Mouse (Mus musculus): ENCODE results near the gene Slc47a1. TPM values are rescaled to one million over a fixed set of nuclear protein-coding genes. Genes with fewer than 3 reads are reported as not detected.
"Not testable (repeated sequence)": the region's sequence is repeated elsewhere in the genome, so short reads cannot be mapped to it uniquely, and the experiment has no call there.

Slc47a1 gene
- polyA plus RNA-seq, 1 experiment from 2014 or later: not detected

- no peak for DNase-seq (ENCODE audit: low spot score)
- no peak for ATAC-seq
- Histone ChIP-seq H3K36me3 (ENCODE audit: control insufficient read depth, insufficient read depth, low read length) (no peaks in the 10 kb centered on the region), H3K9me3 (replicated peaks; ENCODE audit: control insufficient read depth, low read length) (no peaks in the 10 kb centered on the region), H3K4me2 (ENCODE audit: low read length) (no peak overlapping the region), H3K4me3 (ENCODE audit: low read depth, low read length) (no peak overlapping the region), H3K27ac (ENCODE audit: low read depth, low read length) (no peak overlapping the region), H3K4me1 (ENCODE audit: control insufficient read depth, insufficient read depth, low read length) (no peaks in the 10 kb centered on the region), H3K27me3 (replicated peaks; ENCODE audit: control insufficient read depth, insufficient read depth, low read length) (no peaks in the 10 kb centered on the region), H3K9ac (ENCODE audit: low read length) (no peak overlapping the region)
- WGBS: 66% methylated on average over 2 of the region's 2 CpGs
Measured at GRCm38 (mm10) chr11:61316864-61317263, 61.3 kb downstream of the Slc47a1 start.

- Histone ChIP-seq H3K36me3 (ENCODE audit: control insufficient read depth, insufficient read depth, low read length) (no peaks in the 10 kb centered on the region), H3K27ac (ENCODE audit: low read depth, low read length) (no peak overlapping the region), H3K4me1 (ENCODE audit: control insufficient read depth, insufficient read depth, low read length) (no peaks in the 10 kb centered on the region), H3K4me2 (ENCODE audit: low read length) (no peak overlapping the region), H3K9me3 (replicated peaks; ENCODE audit: control insufficient read depth, low read length) (no peaks in the 10 kb centered on the region; the same call in 1 of the 2 replicates), H3K27me3 (replicated peaks; ENCODE audit: control insufficient read depth, insufficient read depth, low read length) (no peaks in the 10 kb centered on the region), H3K9ac (ENCODE audit: low read length) (no peak overlapping the region), H3K4me3 (ENCODE audit: low read depth, low read length) (no peak overlapping the region)
- 80% methylated on average over 7 of the region's 7 CpGs for WGBS
- no peak for ATAC-seq
- DNase-seq (ENCODE audit: low spot score): no peak
Measured at GRCm38 (mm10) chr11:61310321-61310720, 67.8 kb downstream of the Slc47a1 start.

GRCm38 (mm10) chr11:61309831-61310230 lies 68.3 kb downstream of the Slc47a1 start:
- 72% methylated on average over 12 of the region's 12 CpGs for WGBS
- DNase-seq (ENCODE audit: low spot score) (no peak), ATAC-seq (no peak)
- no peaks in the 10 kb centered on the region; the same call in 1 of the 2 replicates for H3K9me3 ChIP-seq (replicated peaks; ENCODE audit: control insufficient read depth, low read length)
- no peak overlapping the region for H3K9ac ChIP-seq (ENCODE audit: low read length)
- no peaks in the 10 kb centered on the region for H3K4me1 ChIP-seq (ENCODE audit: control insufficient read depth, insufficient read depth, low read length)
- H3K4me3 ChIP-seq (ENCODE audit: low read depth, low read length): no peak overlapping the region
- H3K27ac ChIP-seq (ENCODE audit: low read depth, low read length): no peak overlapping the region
- H3K36me3 ChIP-seq (ENCODE audit: control insufficient read depth, insufficient read depth, low read length): no peaks in the 10 kb centered on the region
- no peaks in the 10 kb centered on the region for H3K27me3 ChIP-seq (replicated peaks; ENCODE audit: control insufficient read depth, insufficient read depth, low read length)
- no peak overlapping the region for H3K4me2 ChIP-seq (ENCODE audit: low read length)

- Histone ChIP-seq H3K4me3 (ENCODE audit: low read depth, low read length) (no peak overlapping the region), H3K9ac (ENCODE audit: low read length) (no peak overlapping the region), H3K4me2 (ENCODE audit: low read length) (no peak overlapping the region), H3K36me3 (ENCODE audit: control insufficient read depth, insufficient read depth, low read length) (no peaks in the 10 kb centered on the region), H3K27ac (ENCODE audit: low read depth, low read length) (no peak overlapping the region), H3K9me3 (replicated peaks; ENCODE audit: control insufficient read depth, low read length) (no peaks in the 10 kb centered on the region; the same call in 1 of the 2 replicates), H3K4me1 (ENCODE audit: control insufficient read depth, insufficient read depth, low read length) (no peaks in the 10 kb centered on the region), H3K27me3 (replicated peaks; ENCODE audit: control insufficient read depth, insufficient read depth, low read length) (no peaks in the 10 kb centered on the region)
- ATAC-seq: no peak
- WGBS: 27% methylated on average over 7 of the region's 7 CpGs
- no peak for DNase-seq (ENCODE audit: low spot score)
Measured at GRCm38 (mm10) chr11:61307795-61308194, 70.3 kb downstream of the Slc47a1 start.

- WGBS: 72% methylated on average over 4 of the region's 4 CpGs
- no peaks in the 10 kb centered on the region; the same call in 1 of the 2 replicates for H3K9me3 ChIP-seq (replicated peaks; ENCODE audit: control insufficient read depth, low read length)
- H3K4me3 ChIP-seq (ENCODE audit: low read depth, low read length): no peak overlapping the region
- H3K27ac ChIP-seq (ENCODE audit: low read depth, low read length): no peak overlapping the region
- no peak overlapping the region for H3K4me2 ChIP-seq (ENCODE audit: low read length)
- H3K36me3 ChIP-seq (ENCODE audit: control insufficient read depth, insufficient read depth, low read length): no peaks in the 10 kb centered on the region
- H3K9ac ChIP-seq (ENCODE audit: low read length): no peak overlapping the region
- DNase-seq (ENCODE audit: low spot score) (peak; percentile 15), ATAC-seq (no peak)
- no peaks in the 10 kb centered on the region for H3K27me3 ChIP-seq (replicated peaks; ENCODE audit: control insufficient read depth, insufficient read depth, low read length)
- H3K4me1 ChIP-seq (ENCODE audit: control insufficient read depth, insufficient read depth, low read length): no peaks in the 10 kb centered on the region
Measured at GRCm38 (mm10) chr11:61305377-61305776, 72.8 kb downstream of the Slc47a1 start.

- not testable (repeated sequence) for H3K4me3 ChIP-seq (ENCODE audit: low read depth, low read length)
Measured at GRCm38 (mm10) chr11:61304535-61304934, 73.6 kb downstream of the Slc47a1 start.

GRCm38 (mm10) chr11:61300716-61301392 lies 77.3 kb downstream of the Slc47a1 start:
- no peak overlapping the region for H3K4me3 ChIP-seq (ENCODE audit: low read depth, low read length)
- H3K9ac ChIP-seq (ENCODE audit: low read length): no peak overlapping the region
- H3K36me3 ChIP-seq (ENCODE audit: control insufficient read depth, insufficient read depth, low read length): no peaks in the 10 kb centered on the region
- H3K4me1 ChIP-seq (ENCODE audit: control insufficient read depth, insufficient read depth, low read length): no peaks in the 10 kb centered on the region
- peak overlapping the region; percentile 17; the same call in 1 of the 2 replicates for H3K4me2 ChIP-seq (ENCODE audit: low read length)
- H3K27ac ChIP-seq (ENCODE audit: low read depth, low read length): no peak overlapping the region
- ATAC-seq (no peak), DNase-seq (ENCODE audit: low spot score) (no peak)
- no peaks in the 10 kb centered on the region for H3K27me3 ChIP-seq (replicated peaks; ENCODE audit: control insufficient read depth, insufficient read depth, low read length)
- H3K9me3 ChIP-seq (replicated peaks; ENCODE audit: control insufficient read depth, low read length): no peaks in the 10 kb centered on the region; the same call in 1 of the 2 replicates
- 7% methylated on average over 14 of the region's 16 CpGs for WGBS

More at GRCm38 (mm10) chr11:61304535-61304934, 73.6 kb downstream of the Slc47a1 start:
- H3K9me3 ChIP-seq (replicated peaks; ENCODE audit: control insufficient read depth, low read length); H3K4me1 ChIP-seq (ENCODE audit: control insufficient read depth, insufficient read depth, low read length); H3K27me3 ChIP-seq (replicated peaks; ENCODE audit: control insufficient read depth, insufficient read depth, low read length); H3K4me2 ChIP-seq (ENCODE audit: low read length); DNase-seq (ENCODE audit: low spot score); ATAC-seq; H3K9ac ChIP-seq (ENCODE audit: low read length); H3K27ac ChIP-seq (ENCODE audit: low read depth, low read length); H3K36me3 ChIP-seq (ENCODE audit: control insufficient read depth, insufficient read depth, low read length): not testable (repeated sequence)
- 90% methylated on average over 6 of the region's 10 CpGs for WGBS

- WGBS: 61% methylated on average over 3 of the region's 3 CpGs
- no peak for ATAC-seq
- Histone ChIP-seq H3K4me3 (ENCODE audit: low read depth, low read length) (no peak overlapping the region), H3K27me3 (replicated peaks; ENCODE audit: control insufficient read depth, insufficient read depth, low read length) (no peaks in the 10 kb centered on the region), H3K4me1 (ENCODE audit: control insufficient read depth, insufficient read depth, low read length) (no peaks in the 10 kb centered on the region), H3K36me3 (ENCODE audit: control insufficient read depth, insufficient read depth, low read length) (no peaks in the 10 kb centered on the region), H3K4me2 (ENCODE audit: low read length) (no peak overlapping the region), H3K9me3 (replicated peaks; ENCODE audit: control insufficient read depth, low read length) (no peaks in the 10 kb centered on the region), H3K27ac (ENCODE audit: low read depth, low read length) (no peak overlapping the region), H3K9ac (ENCODE audit: low read length) (no peak overlapping the region)
- no peak for DNase-seq (ENCODE audit: low spot score)
Measured at GRCm38 (mm10) chr11:61300205-61300604, 77.9 kb downstream of the Slc47a1 start.

GRCm38 (mm10) chr11:61297901-61298300 lies 80.2 kb downstream of the Slc47a1 start:
- Histone ChIP-seq H3K4me3 (ENCODE audit: low read depth, low read length) (no peak overlapping the region), H3K4me2 (ENCODE audit: low read length) (no peak overlapping the region), H3K27me3 (replicated peaks; ENCODE audit: control insufficient read depth, insufficient read depth, low read length) (no peaks in the 10 kb centered on the region), H3K9ac (ENCODE audit: low read length) (no peak overlapping the region), H3K36me3 (ENCODE audit: control insufficient read depth, insufficient read depth, low read length) (no peaks in the 10 kb centered on the region), H3K27ac (ENCODE audit: low read depth, low read length) (no peak overlapping the region), H3K9me3 (replicated peaks; ENCODE audit: control insufficient read depth, low read length) (no peaks in the 10 kb centered on the region), H3K4me1 (ENCODE audit: control insufficient read depth, insufficient read depth, low read length) (no peaks in the 10 kb centered on the region)
- ATAC-seq (no peak), DNase-seq (ENCODE audit: low spot score) (no peak)
- WGBS: 71% methylated on average over 2 of the region's 2 CpGs

Data from forebrain, embryonic 14.5 days (tissue).